Mouse (Mus musculus) limb, embryonic 11.5 days (tissue): ENCODE results near the gene Dis3l2. TPM values are rescaled to one million over a fixed set of nuclear protein-coding genes. Genes with fewer than 3 reads are reported as not detected.

Experiments used
- ATAC-seq: fragments of 200-750 bp; cut with Nextera tagmentation; 2 replicates; pipeline ENCODE4 v1.8.0; 2017; ENCODE audit warnings: low read depth; ENCODE audit not compliant: insufficient number of reproducible peaks, low FRiP score, low TSS enrichment
- DNase-seq: peaks from one replicate; pipeline ENCODE4 v3.0.0-alpha.2; 2015; ENCODE audit warnings: low spot score
- H3K27ac ChIP-seq: fragments of 300-500 bp; sonication (generic); replicated peaks from 2 replicates; pipeline ENCODE4 v1.5.1; 2014; ENCODE audit warnings: low read depth, mild to moderate bottlenecking, low read length
- H3K27me3 ChIP-seq: fragments of 300-500 bp; sonication (generic); 2 replicates; pipeline ENCODE4 v1.6.1; 2014; ENCODE audit warnings: mild to moderate bottlenecking, low read length, mixed read lengths; ENCODE audit not compliant: control insufficient read depth, insufficient read depth
- H3K36me3 ChIP-seq: fragments of 300-500 bp; sonication (generic); 2 replicates; pipeline ENCODE4 v1.6.1; 2014; ENCODE audit warnings: mild to moderate bottlenecking, low read length, moderate library complexity, mixed read lengths; ENCODE audit not compliant: control insufficient read depth, insufficient read depth
- H3K4me1 ChIP-seq: fragments of 300-500 bp; sonication (generic); 2 replicates; pipeline ENCODE4 v1.6.1; 2014; ENCODE audit warnings: low read length, mixed read lengths; ENCODE audit not compliant: control insufficient read depth, insufficient read depth
- H3K4me2 ChIP-seq: fragments of 300-500 bp; sonication (generic); 2 replicates; pipeline ENCODE4 v1.6.1; 2014; ENCODE audit warnings: low read depth, mild to moderate bottlenecking, moderate library complexity; ENCODE audit not compliant: severe bottlenecking
- H3K4me3 ChIP-seq: fragments of 300-500 bp; sonication (generic); 2 replicates; pipeline ENCODE4 v1.5.1; 2014; ENCODE audit warnings: low read depth, low read length
- H3K9ac ChIP-seq: fragments of 300-500 bp; sonication (generic); 2 replicates; pipeline ENCODE4 v1.6.1; 2014; ENCODE audit warnings: mild to moderate bottlenecking, low read length
- H3K9me3 ChIP-seq: fragments of 300-500 bp; sonication (generic); 2 replicates; pipeline ENCODE4 v1.6.1; 2016; ENCODE audit warnings: low read length; ENCODE audit not compliant: control insufficient read depth
- WGBS: fragments of 180-500 bp; shearing (Covaris S2); extraction: QIAGEN DNeasy Blood & Tissue Kit; methylation state at CpG from one replicate; pipeline ENCODE4 v1.1.7; 2014; 5-methylcytosine and 5-hydroxymethylcytosine counted together
- polyA plus RNA-seq: library from polyadenylated mRNA; unstranded; fragments of >200 nt; fragmentation: Nextera tagmentation; extraction: Ambion mirVana; gene quantifications from 2 replicates; pipeline ENCODE4 v1.2.1, GENCODE M21; 2014

Dis3l2 gene
- polyA plus RNA-seq, 1 experiment from 2014 or later = 30.3 TPM

DNA sequence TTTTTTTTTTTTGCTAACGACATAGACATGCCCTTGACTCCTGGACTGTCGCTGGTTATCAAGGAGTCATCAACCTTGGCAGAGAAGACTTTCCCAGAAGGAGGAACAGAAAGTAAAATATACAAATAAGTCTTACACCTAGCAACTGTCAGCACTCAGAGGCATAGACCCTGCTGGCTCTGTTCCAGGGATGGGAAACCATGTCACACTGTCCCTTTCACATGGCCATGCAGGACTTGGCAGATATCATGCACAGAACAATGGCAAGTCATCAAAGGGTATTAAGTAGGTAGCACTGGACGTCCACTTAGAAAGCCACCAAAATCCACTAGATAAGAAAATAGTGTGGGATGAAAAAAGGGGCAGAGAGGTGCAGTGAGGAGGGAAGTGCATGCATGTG lies 46.5 kb downstream of the Dis3l2 start:
- no peak for DNase-seq
- Histone ChIP-seq H3K4me2 (no peak overlapping the region), H3K4me1 (no peaks in the 10 kb centered on the region), H3K36me3 (no peaks in the 10 kb centered on the region), H3K9me3 (no peaks in the 10 kb centered on the region), H3K27me3 (no peaks in the 10 kb centered on the region), H3K9ac (no peak overlapping the region), H3K27ac (no peak overlapping the region), H3K4me3 (no peak overlapping the region)
- WGBS = 86% methylated on average over 3 of the region's 3 CpGs
- ATAC-seq = no peak

DNA sequence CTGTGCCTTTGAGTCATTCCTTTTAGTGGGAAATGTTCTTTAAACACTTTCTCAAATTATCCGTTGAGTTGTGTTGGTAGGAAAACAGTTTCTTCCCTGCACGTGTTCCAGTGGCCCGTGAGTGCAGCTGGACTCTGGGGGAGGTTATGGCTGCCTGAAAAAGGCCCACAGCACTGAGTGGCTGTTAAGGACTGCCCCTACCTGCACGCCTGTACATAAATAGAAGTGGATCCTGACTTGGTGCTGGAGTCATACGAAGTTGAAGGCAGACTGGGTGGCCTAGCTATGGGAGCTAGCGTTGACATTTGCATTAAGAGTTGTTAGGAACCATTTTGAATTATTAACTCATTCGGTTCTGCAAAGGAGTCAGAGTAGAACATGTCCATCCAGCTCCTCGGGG lies 49.8 kb downstream of the Dis3l2 start:
- no peaks in the 10 kb centered on the region for H3K27me3 ChIP-seq
- WGBS = 72% methylated on average over 8 of the region's 8 CpGs

DNA sequence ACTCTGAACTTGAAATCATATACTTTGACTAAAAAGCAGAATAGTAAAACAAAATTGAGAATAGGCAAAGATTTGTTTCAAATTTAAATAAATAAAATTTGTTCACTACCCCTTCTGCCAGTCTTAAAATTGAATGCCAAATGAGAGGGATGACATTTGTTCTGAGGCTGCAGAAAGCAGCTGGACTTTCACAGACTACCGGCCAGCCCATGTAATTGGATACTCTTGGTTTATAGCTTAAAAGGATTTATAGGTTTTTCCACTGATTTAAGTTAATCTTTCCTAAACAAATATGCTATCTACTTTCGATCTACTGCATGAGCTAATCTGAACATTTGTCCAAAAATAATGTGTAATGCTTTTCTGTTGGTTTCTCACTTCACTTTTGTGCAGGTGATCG lies 50.7 kb downstream of the Dis3l2 start:
- Histone ChIP-seq H3K27me3 (no peaks in the 10 kb centered on the region), H3K27ac (no peak overlapping the region), H3K4me2 (no peak overlapping the region), H3K36me3 (no peaks in the 10 kb centered on the region), H3K4me1 (no peaks in the 10 kb centered on the region), H3K9ac (no peak overlapping the region), H3K4me3 (no peak overlapping the region), H3K9me3 (no peaks in the 10 kb centered on the region)
- DNase-seq (no peak), ATAC-seq (no peak)
- WGBS = 57% methylated on average over 3 of the region's 3 CpGs

More for the DNA sequence above, 49.8 kb downstream of the Dis3l2 start:
- H3K4me3 ChIP-seq = no peak overlapping the region
- no peaks in the 10 kb centered on the region for H3K9me3 ChIP-seq
- H3K36me3 ChIP-seq = no peaks in the 10 kb centered on the region
- no peak for DNase-seq
- H3K4me2 ChIP-seq = no peak overlapping the region
- no peak overlapping the region for H3K9ac ChIP-seq
- no peak overlapping the region for H3K27ac ChIP-seq
- H3K4me1 ChIP-seq = no peaks in the 10 kb centered on the region
- ATAC-seq = no peak

DNA sequence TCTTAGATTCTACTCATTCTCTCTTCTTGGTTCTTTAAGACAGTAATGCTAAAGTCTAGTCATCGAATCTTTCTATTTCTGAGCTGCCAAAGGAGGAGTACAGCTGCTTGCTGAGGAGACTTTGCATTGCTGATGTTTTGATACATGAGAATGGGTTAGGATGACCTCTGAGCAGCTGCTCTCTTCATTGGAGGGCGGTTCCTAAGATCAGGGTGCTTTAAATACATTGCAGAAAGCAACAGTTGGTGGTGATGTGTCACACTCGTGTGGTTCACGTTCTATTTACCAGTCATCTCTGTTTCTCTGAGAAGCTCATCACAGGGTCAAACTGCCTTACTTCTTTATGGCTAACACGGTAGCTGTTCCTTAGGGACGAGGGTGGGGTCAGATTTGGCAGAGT lies 54.5 kb downstream of the Dis3l2 start:
- ATAC-seq = no peak
- 87% methylated on average over 6 of the region's 6 CpGs for WGBS
- no peaks in the 10 kb centered on the region for H3K4me1 ChIP-seq

DNA sequence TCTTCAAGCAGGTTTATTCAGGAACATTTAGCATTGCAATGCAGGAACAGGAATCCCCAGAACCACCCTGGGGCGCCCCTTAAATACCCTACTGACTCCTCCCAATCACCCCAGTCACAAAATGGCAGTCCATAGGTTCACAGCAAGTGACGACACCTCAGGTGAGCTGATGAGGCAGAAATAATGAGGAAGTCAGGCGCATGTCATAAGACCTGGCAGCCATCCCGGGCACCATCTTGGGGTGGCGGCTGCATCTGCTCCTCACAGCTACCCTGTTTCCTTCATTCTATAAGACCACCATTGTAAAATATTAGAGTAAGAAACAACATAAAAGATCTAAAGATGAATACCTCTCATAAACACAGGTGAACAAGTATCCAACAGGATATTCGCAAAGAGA lies 58.6 kb downstream of the Dis3l2 start:
- WGBS = 90% methylated on average over 6 of the region's 6 CpGs
- H3K4me3 ChIP-seq = no peak overlapping the region
- DNase-seq = no peak

More for the DNA sequence above, 54.5 kb downstream of the Dis3l2 start:
- Histone ChIP-seq H3K4me3 (no peak overlapping the region), H3K27ac (no peak overlapping the region), H3K36me3 (no peaks in the 10 kb centered on the region), H3K4me2 (no peak overlapping the region), H3K9me3 (no peaks in the 10 kb centered on the region), H3K9ac (no peak overlapping the region), H3K27me3 (no peaks in the 10 kb centered on the region)
- no peak for DNase-seq

DNA sequence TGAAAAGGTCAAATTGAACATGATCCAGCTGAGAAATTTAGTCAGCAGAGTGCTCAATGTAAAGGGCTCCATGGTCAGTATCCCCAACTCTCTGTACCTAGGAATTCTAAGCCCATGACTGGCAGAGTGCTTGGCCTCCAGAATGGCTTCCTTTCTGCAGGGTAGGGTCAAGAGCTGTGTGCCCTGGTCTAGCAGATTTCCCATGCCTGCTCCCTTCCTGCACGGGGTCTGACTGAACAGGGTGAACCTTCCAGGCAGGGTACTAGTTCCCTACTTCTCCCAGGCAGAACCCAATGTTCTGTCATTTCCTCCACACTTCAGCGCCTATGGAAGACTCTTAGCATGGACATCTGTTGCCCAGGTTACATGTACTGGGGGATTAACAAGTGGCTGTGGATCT lies 97.6 kb downstream of the Dis3l2 start:
- DNase-seq (no peak), ATAC-seq (no peak)
- no peaks in the 10 kb centered on the region for H3K27me3 ChIP-seq
- no peak overlapping the region for H3K4me3 ChIP-seq
- H3K9me3 ChIP-seq = no peaks in the 10 kb centered on the region
- no peak overlapping the region for H3K27ac ChIP-seq
- H3K4me1 ChIP-seq = no peaks in the 10 kb centered on the region
- 87% methylated on average over 2 of the region's 2 CpGs for WGBS
- H3K4me2 ChIP-seq = no peak overlapping the region
- no peaks in the 10 kb centered on the region for H3K36me3 ChIP-seq
- no peak overlapping the region for H3K9ac ChIP-seq

More for the DNA sequence above, 58.6 kb downstream of the Dis3l2 start:
- H3K9me3 ChIP-seq = no peaks in the 10 kb centered on the region
- H3K9ac ChIP-seq = no peak overlapping the region
- ATAC-seq = no peak
- H3K27ac ChIP-seq = no peak overlapping the region
- no peaks in the 10 kb centered on the region for H3K36me3 ChIP-seq
- no peaks in the 10 kb centered on the region for H3K27me3 ChIP-seq
- H3K4me2 ChIP-seq = no peak overlapping the region
- no peaks in the 10 kb centered on the region for H3K4me1 ChIP-seq

DNA sequence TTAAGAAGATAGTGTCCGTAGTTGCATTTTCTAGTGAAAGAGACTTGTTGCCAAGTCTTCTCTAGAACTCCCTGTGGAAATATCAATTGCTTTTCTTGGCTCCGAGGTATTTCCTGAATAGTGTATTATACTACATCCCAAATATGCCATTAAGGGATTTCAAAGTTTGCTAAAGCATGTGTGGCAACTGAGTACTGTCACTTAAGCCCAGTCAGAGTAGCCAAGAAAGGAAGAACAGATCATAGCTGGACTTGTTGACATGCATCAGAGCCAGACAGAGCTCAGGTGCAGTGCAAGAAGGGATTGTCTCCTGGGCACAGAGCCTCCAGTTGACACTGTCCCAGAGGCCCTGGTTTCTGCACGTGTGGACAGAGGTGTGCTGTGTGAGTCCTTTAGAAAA lies 108.1 kb downstream of the Dis3l2 start:
- H3K9me3 ChIP-seq = no peaks in the 10 kb centered on the region
- WGBS = 81% methylated on average over 3 of the region's 3 CpGs
- no peaks in the 10 kb centered on the region for H3K4me1 ChIP-seq
- H3K4me2 ChIP-seq = no peak overlapping the region
- H3K27ac ChIP-seq = no peak overlapping the region
- DNase-seq (no peak), ATAC-seq (no peak)
- H3K27me3 ChIP-seq = no peaks in the 10 kb centered on the region
- no peak overlapping the region for H3K9ac ChIP-seq
- no peaks in the 10 kb centered on the region for H3K36me3 ChIP-seq
- no peak overlapping the region for H3K4me3 ChIP-seq

DNA sequence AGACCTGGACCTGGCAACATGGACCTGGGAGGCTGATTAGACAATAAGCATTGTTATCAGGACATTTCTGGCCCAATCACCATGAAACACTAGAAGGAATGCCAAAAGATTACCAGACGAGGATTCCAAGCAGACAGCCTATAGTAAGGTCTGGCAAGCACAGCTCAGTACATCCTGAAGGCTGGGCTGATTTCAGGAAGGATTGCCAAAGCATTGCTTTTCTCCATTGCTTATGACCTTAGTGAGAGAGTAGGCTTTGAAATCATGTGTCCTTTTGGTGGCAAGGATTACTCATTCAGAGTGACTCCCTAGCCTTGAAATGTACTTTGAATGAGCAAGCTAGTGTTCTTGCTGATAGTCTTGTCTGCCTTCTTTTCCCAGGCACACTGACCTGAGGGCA lies 118.7 kb downstream of the Dis3l2 start:
- DNase-seq (no peak), ATAC-seq (no peak)
- Histone ChIP-seq H3K9ac (no peak overlapping the region), H3K4me3 (no peak overlapping the region), H3K27me3 (no peaks in the 10 kb centered on the region), H3K9me3 (no peaks in the 10 kb centered on the region), H3K36me3 (no peaks in the 10 kb centered on the region), H3K27ac (no peak overlapping the region), H3K4me1 (no peaks in the 10 kb centered on the region), H3K4me2 (no peak overlapping the region)
- 75% methylated on average over 1 of the region's 1 CpGs for WGBS

DNA sequence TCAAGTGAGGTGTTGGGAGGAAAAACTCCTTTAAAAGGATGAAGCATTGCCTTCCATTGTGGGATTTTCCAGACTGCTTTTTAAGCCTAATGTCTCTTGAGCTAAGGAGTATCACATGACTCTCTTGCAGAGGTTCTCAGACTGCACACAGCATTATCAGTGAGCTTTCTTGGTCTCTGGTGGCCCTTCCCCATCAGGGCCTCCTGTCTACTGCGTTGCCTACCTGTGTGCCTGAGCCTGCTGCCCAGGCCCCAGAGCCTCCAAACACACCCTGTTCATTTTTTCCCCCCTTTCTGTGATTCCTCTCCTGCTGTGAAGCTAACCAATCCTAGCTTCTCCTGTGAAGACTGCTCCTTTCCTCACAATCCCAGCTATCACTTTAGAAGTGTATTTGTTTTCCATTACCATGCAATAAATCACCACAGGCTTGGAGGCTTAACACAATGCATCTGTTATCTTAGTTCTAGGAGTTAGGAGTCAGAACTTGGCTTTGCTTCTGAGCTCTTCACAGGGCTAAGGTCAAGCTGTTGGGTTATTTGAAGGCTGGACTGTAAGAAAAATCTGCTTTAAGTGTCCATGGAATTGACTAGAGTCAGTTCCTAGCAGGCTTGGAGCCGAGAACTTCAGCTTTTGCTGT lies 130.9 kb downstream of the Dis3l2 start:
- Histone ChIP-seq H3K9ac (no peak overlapping the region), H3K9me3 (no peaks in the 10 kb centered on the region), H3K27me3 (no peaks in the 10 kb centered on the region), H3K4me2 (no peak overlapping the region), H3K4me1 (no peaks in the 10 kb centered on the region), H3K4me3 (no peak overlapping the region), H3K36me3 (no peaks in the 10 kb centered on the region), H3K27ac (no peak overlapping the region)
- WGBS = 55% methylated on average over 2 of the region's 2 CpGs
- DNase-seq = no peak
- no peak for ATAC-seq
